Mouse (Mus musculus) adrenal gland, postnatal 36 days (tissue): Measurements from ENCODE around the gene Adamtsl4. TPM values are rescaled to one million over a fixed set of nuclear protein-coding genes. Genes with fewer than 3 reads are reported as not detected.
A peak's percentile ranks its signal among the peaks of the same experiment; 100 is the strongest.
"Not testable (repeated sequence)": the region's sequence is repeated elsewhere in the genome, so short reads cannot be mapped to it uniquely, and the experiment has no call there.

Experiments used
- DNase-seq, 2 experiments: peaks; one replicate each; pipeline ENCODE4 v3.0.0; 2021; ENCODE audit warnings: mixed read lengths in 1 of 2
- total RNA-seq, 2 experiments: library from RNA; stranded (reverse); gene quantifications; 2 replicates each; pipeline ENCODE4 v1.2.3; 2021

Adamtsl4 gene
- total RNA-seq, 2 experiments from 2014 or later, result 6.5 to 11.1 TPM

DNA sequence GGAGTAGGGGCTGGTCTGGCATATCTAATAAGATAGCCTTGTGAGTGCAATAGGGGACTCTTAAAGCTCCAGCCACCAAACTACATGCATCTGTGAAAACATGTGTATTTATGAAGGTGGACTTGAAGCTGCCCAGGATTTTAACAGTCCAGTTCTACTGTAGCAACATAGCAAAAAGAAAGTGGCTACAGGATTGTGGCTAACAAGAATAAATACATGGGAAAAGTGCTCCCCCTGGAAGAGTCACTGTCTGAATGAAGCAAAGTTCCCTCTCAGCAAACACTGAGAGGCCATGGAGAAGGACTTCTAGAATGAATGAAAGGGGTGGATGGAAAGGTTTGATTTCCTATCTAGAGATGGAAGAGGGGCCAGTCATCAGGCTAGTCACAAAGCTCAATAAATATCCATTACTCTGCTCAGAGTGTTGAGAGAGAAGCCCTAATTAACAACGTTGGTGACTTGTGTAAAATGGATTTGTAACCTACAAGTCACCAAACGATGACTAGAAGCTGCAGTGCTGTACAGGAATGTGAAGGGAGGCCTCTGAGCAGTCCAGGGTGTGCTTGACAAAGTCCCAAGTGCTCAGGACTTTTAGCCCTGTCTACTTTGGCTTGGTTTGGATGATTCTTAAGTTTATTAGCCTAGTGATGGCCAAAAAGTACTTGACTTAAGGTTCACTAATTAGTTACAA lies 26.8 kb downstream of the Adamtsl4 start:
- DNase-seq, result no peak

DNA sequence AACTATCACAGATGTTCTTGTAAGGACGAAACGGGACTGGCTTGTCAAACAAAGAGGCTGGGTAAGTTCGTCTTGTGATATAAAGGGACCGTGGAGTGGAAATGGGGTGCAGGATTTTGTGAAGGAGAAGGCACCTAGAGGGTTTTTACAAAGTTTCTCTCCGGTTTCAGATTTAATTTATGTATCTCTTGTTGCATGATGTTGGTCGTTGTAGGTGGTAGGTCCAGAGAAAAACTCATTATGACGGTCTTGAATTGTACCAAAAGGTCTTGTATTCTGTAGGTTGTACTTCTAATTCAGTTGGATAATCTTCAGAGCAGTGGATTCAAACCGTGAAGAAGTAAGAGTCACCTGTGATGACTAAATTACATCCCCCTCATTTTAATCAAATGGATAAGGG lies 27.8 kb downstream of the Adamtsl4 start:
- DNase-seq, result no peak

DNA sequence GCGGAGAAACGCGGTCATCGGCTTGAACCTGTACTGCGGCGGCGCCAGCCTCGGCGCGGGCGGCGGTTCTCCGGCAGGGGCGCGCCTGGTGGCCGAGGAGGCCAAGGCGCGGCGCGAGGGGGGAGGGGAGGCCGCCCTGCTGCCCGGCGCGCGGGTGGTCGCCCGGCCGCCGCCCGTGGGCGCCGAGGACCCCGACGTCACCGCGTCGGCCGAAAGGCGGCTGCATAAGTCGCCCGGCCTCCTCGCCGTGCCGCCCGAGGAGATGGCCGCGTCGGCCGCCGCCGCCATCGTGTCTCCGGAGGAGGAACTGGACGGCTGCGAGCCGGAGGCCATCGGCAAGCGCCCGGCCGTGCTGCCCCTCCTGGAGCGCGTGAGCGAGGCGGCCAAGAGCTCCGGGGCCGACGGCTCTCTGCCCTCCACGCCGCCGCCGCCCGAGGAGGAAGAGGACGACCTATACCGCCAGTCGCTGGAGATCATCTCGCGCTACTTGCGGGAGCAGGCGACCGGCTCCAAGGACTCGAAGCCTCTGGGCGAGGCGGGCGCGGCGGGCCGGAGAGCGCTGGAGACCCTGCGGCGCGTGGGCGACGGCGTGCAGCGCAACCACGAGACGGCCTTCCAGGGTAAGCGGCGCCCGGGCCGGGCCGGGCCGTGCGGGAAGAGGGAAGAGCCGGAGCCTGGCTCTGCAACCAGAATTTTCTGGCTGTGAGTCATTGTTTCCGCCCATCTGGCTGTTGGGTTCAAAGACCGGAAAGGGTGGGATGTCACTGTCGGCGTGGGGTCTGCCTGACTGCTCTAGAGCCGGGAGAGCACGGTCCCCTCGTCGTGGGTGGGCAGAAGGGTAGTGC lies 28.6 kb downstream of the Adamtsl4 start:
- DNase-seq, result peak; percentile 81 to 83

DNA sequence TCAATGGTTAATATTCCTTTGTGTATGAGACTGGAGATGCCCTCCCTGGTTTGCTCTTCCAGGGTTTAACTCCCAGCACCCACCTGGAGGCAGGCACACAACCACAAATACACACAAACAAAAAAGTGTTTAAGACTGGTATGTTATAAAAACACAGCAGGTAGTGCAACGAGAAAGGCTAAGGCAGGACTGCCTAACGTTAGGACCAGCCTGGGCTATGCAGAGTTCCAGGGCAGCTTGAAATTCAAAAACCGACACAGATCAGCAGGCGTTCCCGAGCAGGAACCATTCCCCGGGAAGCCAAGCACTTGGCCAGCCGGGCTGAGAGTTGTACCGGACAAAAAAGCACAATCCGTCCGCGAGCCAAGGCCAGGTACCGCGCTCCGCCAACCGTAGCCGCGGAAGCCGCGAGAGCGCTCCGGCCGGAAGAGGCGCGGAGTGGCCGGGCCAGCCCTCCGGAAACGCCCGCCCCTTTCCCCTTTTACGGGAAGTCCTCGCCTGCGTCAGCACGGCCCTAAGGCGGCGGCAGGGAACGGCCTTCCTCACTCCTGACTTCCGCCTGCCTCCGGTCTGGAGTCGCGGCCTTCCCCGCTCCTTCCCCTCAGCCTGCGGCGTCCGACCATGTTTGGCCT lies 29.4 kb downstream of the Adamtsl4 start, which contains the start of gene Mcl1:
Gene Mcl1, plus strand, starts transcription at position 553 of the 632 bp plus-strand sequence.
- DNase-seq, result peak; percentile 97 to 98

DNA sequence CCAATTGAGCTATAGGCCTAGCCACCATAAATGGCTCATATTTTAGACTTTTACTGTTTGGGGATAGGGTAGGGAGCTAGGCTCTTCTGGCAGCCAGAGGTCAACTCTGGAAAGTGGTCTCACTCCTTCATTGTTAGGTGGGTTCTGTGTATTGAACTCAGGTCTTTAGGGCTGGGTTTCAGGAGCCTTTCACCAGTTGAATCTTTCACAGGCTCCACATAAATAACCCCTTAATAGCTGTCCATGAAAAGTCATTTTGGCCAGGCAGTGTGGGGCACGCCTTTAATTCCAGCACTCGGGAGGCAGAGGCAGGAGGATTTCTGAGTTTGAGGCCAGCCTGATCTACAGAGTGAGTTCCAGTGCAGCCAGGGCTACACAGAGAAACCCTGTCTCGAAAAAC lies 30.0 kb downstream of the Adamtsl4 start:
- no peak for DNase-seq

DNA sequence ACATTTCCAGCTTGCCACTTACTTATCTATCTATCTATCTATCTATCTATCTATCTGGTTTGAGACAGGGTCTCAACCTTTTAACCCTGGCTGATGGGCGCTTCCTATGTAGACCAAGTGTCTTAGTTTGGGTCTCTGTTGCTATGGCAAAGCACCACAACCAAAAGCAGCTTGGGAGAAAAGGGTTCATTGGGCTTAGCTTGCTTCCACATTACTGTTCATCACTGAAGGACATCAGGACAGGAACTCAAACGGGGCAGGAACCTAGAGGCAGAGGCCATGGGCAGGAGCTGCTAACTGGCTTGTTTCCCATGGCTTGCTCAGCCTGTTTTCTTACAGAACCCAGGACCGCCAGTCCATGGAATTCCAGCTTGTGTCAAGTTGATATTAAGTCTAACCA lies 30.6 kb downstream of the Adamtsl4 start:
- no peak for DNase-seq

DNA sequence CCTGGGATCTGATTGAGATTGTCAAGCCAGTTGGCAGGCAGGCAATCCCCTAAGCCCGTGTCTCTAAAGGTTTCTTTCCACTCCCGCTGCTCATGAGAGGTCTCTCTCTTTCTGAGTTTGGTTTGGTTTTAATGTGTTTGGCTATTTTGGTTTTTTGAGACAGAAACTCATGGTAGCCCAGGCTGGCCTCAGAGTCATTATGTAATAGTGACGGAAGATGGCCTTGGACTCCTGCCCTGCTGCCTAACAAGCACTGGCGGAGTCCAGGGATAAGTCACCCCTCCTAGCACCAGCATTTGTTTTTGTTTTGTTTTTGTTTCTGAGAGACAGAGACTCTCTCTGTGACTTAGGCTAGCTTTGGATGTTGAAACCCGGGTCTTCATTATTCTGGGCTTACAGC lies 32.3 kb downstream of the Adamtsl4 start:
- no peak for DNase-seq

DNA sequence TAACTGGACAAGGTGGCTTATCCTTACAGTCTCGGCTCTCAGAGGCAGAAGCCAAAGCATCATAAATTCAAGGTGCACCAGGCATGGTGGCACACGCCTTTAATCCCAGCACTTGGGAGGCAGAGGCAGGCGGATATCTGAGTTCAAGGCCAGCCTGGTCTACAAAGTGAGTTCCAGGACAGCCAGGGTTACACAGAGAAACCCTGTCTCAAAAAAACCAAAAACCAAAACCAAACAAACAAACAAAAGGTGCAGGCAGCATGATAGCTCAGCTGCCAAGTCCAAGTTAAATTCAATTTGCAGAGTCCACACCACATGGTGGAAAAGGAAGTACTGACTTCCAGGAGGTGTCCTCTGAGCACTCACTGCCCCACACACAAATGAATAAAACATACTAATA lies 33.3 kb downstream of the Adamtsl4 start:
- DNase-seq, result not testable (repeated sequence)

DNA sequence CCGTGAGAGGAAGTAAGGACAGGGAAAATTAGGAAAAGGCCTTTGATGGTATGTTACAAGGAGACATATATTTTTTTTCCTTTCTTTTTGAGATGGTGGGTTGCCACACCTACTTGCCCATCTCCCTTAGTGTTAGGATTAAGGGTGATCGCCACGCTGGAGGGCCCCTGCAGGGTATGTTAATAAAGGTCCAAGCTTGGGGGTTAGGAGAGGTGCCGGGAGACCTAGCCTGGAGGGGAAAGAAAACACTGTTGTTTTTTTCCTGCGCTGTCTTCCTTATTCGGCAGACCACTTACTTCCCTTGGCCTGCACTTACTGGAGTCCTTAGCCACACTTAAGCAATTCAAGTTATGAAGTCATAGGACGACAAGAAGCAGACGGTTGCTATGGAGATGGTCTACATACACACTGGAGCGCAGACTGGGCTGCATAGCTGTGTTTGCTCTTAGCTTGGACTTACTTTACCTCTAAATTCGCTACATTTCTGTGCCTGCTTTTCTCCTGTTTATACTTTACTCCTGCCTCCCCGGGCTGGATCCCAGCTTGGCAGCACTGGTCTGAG lies 34.2 kb downstream of the Adamtsl4 start:
- DNase-seq, result no peak

DNA sequence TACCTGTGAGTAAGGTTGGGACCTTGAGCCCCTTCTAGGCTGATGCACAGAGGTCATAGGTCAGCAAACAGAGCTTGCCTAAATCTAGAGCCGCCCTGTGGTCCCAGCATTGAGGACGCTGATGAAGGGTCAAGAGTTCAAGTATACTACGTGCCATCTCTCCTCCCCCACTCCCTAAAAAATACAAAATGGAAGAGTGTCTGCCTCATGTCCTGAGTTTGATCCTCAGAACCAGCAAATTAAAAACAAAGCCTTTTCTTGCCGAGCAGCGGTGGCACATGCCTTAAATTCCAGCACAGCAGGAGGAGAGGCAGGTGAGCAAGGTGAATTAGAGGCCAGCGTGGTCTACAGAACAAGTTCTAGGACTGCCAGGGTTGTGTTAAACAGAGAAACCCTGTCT lies 34.8 kb downstream of the Adamtsl4 start:
- no peak for DNase-seq

DNA sequence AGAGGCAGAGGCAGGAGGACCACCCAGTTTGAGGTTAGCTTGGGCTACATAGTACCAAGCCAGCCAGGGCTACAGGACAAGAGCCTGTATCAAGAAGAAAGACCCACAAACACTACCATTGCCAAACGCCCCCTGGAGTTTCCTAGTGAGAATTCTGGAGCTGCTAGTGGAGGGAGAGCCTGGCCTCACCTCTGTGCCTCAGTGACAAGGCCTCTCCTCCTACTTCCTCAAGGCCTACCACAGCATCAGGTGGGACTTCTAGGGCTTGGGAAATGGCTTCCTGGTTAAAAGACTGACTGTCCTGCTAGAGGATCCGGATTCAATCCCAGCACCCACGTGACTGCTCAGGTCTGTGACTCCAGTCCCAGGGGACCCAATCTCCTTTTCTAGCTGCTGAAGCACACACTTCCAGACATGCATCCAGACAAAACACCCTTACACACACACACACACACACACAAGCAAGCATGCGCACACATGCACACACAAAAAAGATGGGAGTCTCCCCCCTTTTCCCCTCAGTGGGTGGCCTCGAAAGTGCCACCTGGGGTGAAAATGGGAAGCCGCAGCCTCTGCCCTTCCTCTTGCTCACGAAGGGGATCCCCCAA lies 35.4 kb downstream of the Adamtsl4 start:
- DNase-seq, result no peak

DNA sequence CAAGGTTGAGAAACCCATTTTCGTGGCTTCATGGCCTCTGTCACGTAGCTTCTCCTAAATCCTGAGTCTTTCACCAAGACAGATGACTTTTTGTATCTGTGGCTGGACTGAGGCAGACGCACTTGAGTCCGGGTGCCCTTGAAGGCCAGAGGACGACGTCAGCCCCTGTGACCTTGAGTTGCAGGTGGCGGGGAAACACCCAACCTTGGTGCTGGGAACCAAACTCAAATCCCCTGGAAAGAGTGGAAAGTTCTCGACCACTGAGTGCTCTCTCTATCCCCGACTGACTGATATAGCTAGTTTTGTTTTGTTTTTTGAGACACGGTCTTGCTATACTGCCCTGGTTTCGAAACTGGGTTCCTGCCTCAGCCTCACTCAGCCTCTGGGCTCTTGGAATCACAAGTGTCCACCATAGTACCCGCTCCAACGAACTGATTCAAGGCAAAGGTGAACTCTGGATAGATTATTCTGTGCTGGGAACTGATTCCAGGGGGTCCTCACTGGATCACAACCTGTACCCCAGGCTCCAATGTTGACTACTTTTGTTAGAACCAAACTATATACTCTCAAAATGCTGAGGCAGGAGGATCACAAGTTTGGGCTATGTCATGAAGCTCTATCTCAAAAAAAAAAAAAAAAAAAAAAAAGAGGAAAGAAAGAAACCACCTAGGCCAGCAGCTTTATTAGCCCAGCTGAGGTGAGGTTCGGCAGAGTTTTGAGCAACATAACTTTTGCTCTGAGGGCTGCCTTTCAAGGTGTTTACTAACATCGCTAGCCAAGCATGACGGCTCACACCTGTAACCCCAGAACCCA lies 36.1 kb downstream of the Adamtsl4 start:
- DNase-seq, result no peak

DNA sequence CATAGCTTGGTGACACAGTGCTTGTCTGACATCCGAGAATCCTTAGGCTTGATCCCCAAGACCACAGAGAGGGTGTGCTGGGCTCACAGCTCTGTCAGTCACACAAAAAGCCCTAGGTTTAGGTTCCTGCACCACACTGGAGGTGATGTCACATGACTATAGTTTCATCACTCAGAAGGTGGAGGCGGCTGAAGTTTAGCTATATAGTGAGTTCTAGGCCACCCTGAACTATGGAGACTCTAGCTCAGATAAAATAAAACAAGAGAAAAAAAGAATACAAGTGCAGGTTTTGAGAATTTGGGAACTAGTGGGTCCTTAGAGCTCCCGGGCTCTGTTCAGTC lies 36.7 kb downstream of the Adamtsl4 start:
- no peak for DNase-seq

DNA sequence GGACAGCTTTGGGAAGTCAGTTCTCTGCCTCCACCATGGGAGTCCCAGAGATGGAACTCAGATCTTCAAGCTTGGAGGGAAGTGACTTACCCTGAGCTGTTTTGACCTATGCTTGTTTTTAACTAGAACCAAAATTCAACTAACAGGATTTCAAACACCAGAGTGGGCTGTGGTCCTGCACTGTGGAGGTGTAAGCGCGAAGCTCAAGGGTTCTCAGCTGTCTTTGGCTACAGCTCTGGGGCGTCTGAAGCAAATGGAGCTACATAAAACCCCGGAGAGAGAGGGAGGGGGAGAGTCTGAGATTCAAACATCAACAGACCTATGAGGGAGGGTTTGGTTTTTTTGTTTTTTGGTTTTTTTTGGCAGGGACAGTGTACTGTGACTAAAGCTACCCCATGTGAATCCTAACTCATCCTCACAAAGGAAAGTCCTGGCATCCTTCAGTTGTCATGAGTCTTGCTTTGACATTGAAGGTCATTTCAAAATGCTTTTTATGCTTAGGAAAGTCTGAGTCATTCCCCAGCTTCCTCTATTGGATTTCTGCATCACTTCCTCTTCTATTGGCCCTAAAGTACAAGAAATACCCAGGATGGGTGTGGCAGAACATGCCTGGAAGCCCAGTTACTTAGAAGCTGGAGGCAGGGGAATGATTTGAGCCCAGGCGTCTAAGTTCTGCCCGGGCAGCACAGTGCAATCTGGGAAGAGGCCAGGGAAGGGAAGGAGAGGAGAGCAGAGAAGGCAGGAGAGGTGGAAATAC lies 37.3 kb downstream of the Adamtsl4 start:
- DNase-seq, result no peak

DNA sequence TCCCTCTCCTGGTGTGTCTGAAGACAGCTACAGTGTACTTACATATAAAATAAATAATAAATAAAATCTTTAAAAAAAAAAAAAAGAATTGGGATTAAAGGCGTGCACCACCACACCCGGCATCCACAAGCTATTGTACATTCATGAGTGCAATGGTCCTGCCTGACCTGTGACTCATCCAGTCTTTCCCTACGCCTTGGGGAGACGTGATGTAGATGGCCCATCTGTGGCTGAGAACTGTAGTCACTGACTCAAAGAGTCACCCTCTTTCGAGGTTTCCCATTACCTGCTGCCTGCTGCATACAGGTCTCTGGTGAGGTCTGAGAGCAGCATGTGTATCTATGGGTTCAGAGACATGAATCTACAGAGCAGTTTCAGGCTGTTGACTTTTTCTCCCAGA lies 39.7 kb downstream of the Adamtsl4 start:
- no peak for DNase-seq

DNA sequence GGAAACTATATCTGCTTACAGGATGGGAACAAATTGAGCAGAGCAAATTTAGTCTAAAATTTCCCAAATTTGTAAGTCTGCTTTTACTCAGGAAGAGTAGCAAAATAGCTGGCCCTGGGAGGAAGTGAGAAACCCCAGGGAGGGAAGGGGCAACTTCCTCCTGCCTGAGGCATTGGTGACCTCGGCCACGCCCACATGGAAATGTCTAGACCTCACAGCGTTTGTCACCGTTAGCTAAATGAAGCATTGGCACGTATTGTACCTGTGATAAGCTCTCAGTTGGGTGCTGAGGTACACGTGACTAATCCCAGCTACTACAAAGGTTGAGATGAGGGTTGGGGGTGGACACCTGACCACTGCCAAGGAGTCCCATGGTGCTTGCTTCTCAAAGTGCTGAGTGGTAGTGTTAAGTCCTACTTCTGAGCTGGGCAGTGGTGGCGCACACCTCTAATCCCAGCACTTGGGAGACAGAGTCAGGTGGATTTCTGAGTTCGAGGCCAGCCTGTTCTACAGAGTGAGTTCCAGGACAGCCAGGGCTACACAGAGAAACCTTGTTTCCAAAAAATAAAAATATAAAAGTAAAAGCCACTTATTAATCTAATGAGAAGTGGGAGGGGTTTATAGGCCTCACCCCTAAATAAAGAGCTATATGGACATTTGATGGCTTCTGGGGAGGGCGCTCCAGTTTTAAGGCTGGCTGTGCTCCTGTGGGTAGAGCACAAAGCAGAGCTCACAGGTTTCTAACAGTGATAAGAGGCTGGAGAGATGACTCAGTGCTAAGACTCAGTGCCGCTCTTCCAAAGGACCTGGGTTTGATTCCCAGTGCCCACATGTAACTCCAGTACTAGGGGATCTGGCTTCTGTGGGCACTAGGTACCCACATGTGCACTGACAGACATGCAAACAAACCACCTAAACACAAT lies 42.1 kb downstream of the Adamtsl4 start:
- peak; percentile 49 to 55 for DNase-seq

DNA sequence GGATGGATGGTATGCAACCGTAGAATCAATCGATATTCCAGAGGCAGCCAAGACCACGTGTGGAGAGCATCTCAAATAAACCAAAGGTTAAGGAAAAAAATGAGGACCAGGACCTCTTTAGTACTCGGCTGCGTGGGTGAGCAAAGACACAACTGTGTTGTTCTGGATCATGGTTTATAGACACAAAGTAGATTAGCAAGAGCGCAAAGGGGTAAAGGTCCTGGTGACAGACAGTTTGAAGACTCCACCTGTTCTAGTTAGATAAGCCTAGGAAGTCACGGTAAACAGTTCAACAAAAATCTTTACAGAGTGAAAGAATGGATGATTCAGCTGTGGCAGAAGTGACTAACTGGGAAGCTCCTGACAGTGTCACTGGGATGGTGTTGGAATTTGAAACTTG lies 44.6 kb downstream of the Adamtsl4 start:
- DNase-seq, result no peak

DNA sequence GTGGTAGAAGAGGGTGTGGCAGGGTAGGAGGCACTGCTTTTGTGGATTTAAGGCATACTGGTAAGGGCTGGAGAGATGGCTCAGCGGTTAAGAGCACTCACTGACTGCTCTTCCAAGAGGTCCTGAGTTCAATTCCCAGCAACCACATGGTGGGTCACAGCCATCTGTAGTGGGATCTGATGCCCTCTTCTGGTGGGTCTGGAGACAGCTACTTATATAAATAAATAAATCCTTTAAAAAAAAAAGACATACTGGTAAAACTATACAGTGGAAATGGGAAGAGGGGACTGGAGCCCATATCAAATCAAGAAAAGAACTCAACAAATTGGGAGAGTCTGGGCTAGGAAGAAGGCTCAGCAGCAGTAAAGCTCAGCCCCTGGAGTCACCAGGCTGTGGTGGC lies 48.0 kb downstream of the Adamtsl4 start:
- no peak for DNase-seq

DNA sequence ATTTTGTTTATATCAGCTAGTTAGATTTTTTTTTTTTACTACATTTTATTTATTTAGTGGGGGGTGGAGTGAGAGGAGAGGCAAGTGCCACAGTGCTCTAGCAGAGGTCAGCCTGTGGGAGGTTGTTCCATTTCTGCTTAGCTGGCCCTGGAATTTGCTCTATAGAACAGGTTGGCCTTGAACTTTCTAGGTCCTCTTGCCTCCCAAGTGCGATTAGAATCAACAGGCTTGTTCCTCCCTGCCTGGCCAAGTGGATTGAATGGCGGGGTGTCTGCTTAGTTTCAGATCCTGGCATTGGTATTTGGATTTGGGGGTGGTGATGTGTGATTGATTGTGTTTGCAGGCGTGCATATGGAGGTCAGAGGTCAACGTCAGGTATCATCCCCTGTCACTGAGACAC lies 51.6 kb downstream of the Adamtsl4 start:
- DNase-seq, result no peak

DNA sequence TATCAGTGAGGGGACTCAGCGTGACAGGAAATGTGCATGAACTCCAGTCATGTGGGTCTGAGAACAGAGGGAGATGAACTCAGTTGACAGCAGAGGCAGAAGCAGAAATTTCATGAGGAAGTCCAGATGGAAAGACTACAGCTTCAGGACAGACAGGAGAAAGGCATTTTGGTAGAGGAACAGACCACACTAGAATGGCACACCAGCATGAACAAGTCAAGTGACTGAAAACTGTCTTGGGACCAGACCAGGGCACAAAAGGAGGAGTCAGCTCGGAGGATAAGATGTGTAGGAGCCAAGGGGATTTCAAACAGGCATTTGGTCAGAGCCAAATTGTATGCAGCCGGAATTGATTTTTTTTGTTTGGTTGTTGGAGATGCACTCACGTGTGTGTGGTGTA lies 52.1 kb downstream of the Adamtsl4 start:
- DNase-seq, result no peak
